8 mouse cellular contexts compared by ENCODE assay signal in the genomic region with DNA sequence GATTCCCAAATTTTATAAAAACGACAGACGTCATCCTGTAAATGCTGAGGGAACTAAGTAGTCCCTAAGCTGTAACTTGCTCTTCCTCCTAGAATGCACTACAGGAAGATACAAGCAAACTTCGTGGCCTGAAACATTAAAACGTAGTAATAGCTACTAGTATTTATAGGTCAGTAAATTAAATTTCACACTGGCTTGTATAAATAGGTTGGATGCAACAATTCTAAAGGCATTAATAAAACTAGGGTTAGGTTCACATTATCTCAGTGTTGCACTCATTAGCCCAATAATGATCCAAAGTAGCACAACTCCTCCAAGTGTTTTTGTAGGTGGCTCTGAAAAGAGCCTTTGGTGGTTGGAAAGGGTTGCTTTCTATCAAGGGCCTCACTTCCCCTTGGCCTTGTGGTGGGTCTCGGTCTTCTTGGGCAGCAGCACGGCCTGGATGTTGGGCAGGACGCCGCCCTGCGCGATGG. TPM values are rescaled to one million over a fixed set of nuclear protein-coding genes. Genes with fewer than 3 reads are reported as not detected.
DNase-seq lines count a peak whose midpoint lies in the region; ATAC-seq lines count a peak whose summit lies in the region.

No protein-coding gene starts in this region.

- H3K4me2 ChIP-seq in neural tube, embryonic 14.5 days (ENCODE audit: low read depth, low read length) = peak overlapping the region; percentile 71

- peaks cover 41% of the 10 kb centered on the region for H3K4me1 ChIP-seq in embryonic facial prominence, embryonic 10.5 days
- H3K4me1 ChIP-seq in limb, embryonic 10.5 days = peaks cover 24% of the 10 kb centered on the region
- H3K4me1 ChIP-seq in neural tube, embryonic 14.5 days (ENCODE audit: control insufficient read depth, insufficient read depth, low read length) = peaks cover 28% of the 10 kb centered on the region

- ATAC-seq in neural tube, embryonic 14.5 days (ENCODE audit: low read depth) = no peak
- no peak for ATAC-seq in activated CD4-positive, CD25-positive, alpha-beta regulatory T cell, adult 4 months

- H3K9ac ChIP-seq in neural tube, embryonic 14.5 days (replicated peaks; ENCODE audit: low read depth, low read length) = peak overlapping the region; percentile 48

- H3K9me3 ChIP-seq in embryonic facial prominence, embryonic 10.5 days = no peaks in the 10 kb centered on the region
- H3K9me3 ChIP-seq in limb, embryonic 10.5 days (replicated peaks) = no peaks in the 10 kb centered on the region
- no peaks in the 10 kb centered on the region for H3K9me3 ChIP-seq in neural tube, embryonic 14.5 days (ENCODE audit: control insufficient read depth, low read length)

- peak overlapping the region; percentile 59 for H3K4me3 ChIP-seq in embryonic facial prominence, embryonic 10.5 days
- peak overlapping the region; percentile 55 for H3K4me3 ChIP-seq in limb, embryonic 10.5 days
- H3K4me3 ChIP-seq in neural tube, embryonic 14.5 days (ENCODE audit: low read depth, low read length) = peak overlapping the region; percentile 38

- peak overlapping the region; percentile 94 for H3K27ac ChIP-seq in embryonic facial prominence, embryonic 10.5 days (replicated peaks)
- peak overlapping the region; percentile 92 for H3K27ac ChIP-seq in limb, embryonic 10.5 days
- peak overlapping the region; percentile 85 for H3K27ac ChIP-seq in neural tube, embryonic 14.5 days (ENCODE audit: low read depth, low read length)

- peak; percentile 57 for DNase-seq in retina, embryonic 14.5 days (ENCODE audit: low spot score)
- no peak for DNase-seq in retina, postnatal 1 day
- no peak for DNase-seq in embryonic facial prominence, embryonic 10.5 days (ENCODE audit: low spot score)
- DNase-seq in limb, embryonic 10.5 days (ENCODE audit: low spot score) = no peak
- DNase-seq in layer of hippocampus, adult 8-10 months (ENCODE audit: low spot score in 2 of 2) = no peak
- DNase-seq in right cerebral cortex, postnatal 36 days (ENCODE audit: low spot score in 2 of 2) = no peak

- 3% methylated on average over 10 of the region's 10 CpGs for WGBS in embryonic facial prominence, embryonic 10.5 days
- WGBS in limb, embryonic 10.5 days = 5% methylated on average over 10 of the region's 10 CpGs
- WGBS in neural tube, embryonic 14.5 days = 2% methylated on average over 10 of the region's 10 CpGs

- no peaks in the 10 kb centered on the region for H3K27me3 ChIP-seq in embryonic facial prominence, embryonic 10.5 days (replicated peaks; ENCODE audit: low read depth, poor library complexity, severe bottlenecking)
- H3K27me3 ChIP-seq in limb, embryonic 10.5 days (ENCODE audit: low read depth, poor library complexity, severe bottlenecking) = no peaks in the 10 kb centered on the region
- no peaks in the 10 kb centered on the region for H3K27me3 ChIP-seq in neural tube, embryonic 14.5 days (ENCODE audit: control insufficient read depth, insufficient read depth, low read length)

- no peaks in the 10 kb centered on the region for H3K36me3 ChIP-seq in embryonic facial prominence, embryonic 10.5 days (replicated peaks)
- H3K36me3 ChIP-seq in limb, embryonic 10.5 days = no peaks in the 10 kb centered on the region
- H3K36me3 ChIP-seq in neural tube, embryonic 14.5 days (ENCODE audit: control insufficient read depth, insufficient read depth, low read length) = no peaks in the 10 kb centered on the region

RNA-seq across cellular contexts. Expression of gene Hist1h2ak, which starts 0.5 kb away (rescaled TPM):
- polyA plus RNA-seq in embryonic facial prominence, embryonic 10.5 days (2016; fragmentation: Nextera tagmentation; extraction: Ambion mirVana) = 18.6 and 21.7 TPM in 2 replicates
- polyA plus RNA-seq in limb, embryonic 10.5 days (2016; fragmentation: Nextera tagmentation; extraction: Ambion mirVana) = 14.3 and 19.6 TPM in 2 replicates
- polyA plus RNA-seq in neural tube, embryonic 14.5 days (2014; fragmentation: Nextera tagmentation; extraction: Ambion mirVana) = 1.4 and 2.9 TPM in 2 replicates
- total RNA-seq in layer of hippocampus, adult 8-10 months (2022) = 10 to 100 TPM in 2 of 4 experiments, 1 to 10 TPM in 2; 8.7 to 11.4 (median 9.8) TPM
- 1 to 10 TPM; 2.5 to 3.5 TPM for polyA plus RNA-seq in activated CD4-positive, CD25-positive, alpha-beta regulatory T cell, adult 4 months (2017; shearing (Covaris generic))

RNA-seq across cellular contexts. Expression of gene Hist1h2bn, which starts 0.8 kb away (rescaled TPM):
- polyA plus RNA-seq in embryonic facial prominence, embryonic 10.5 days (2016; fragmentation: Nextera tagmentation; extraction: Ambion mirVana) = 3.6 and 4.0 TPM in 2 replicates
- 1.4 and 3.8 TPM in 2 replicates for polyA plus RNA-seq in limb, embryonic 10.5 days (2016; fragmentation: Nextera tagmentation; extraction: Ambion mirVana)
- polyA plus RNA-seq in neural tube, embryonic 14.5 days (2014; fragmentation: Nextera tagmentation; extraction: Ambion mirVana) = 1.0 TPM in 1 of 2 replicates, not detected in the other
- total RNA-seq in layer of hippocampus, adult 8-10 months (2022) = 1 to 10 TPM in 3 of 4 experiments, not detected in 1; 6.6 to 9.1 (median 8.4) TPM
- 1 to 10 TPM; 3.3 to 5.0 TPM for polyA plus RNA-seq in activated CD4-positive, CD25-positive, alpha-beta regulatory T cell, adult 4 months (2017; shearing (Covaris generic))

RNA-seq across cellular contexts. Expression of gene Hist1h4k, which starts 2.8 kb away (rescaled TPM):
- 3.9 and 7.1 TPM in 2 replicates for polyA plus RNA-seq in embryonic facial prominence, embryonic 10.5 days (2016; fragmentation: Nextera tagmentation; extraction: Ambion mirVana)
- polyA plus RNA-seq in limb, embryonic 10.5 days (2016; fragmentation: Nextera tagmentation; extraction: Ambion mirVana) = 4.9 TPM in 1 of 2 replicates, not detected in the other
- 1.2 TPM in 1 of 2 replicates, not detected in the other for polyA plus RNA-seq in neural tube, embryonic 14.5 days (2014; fragmentation: Nextera tagmentation; extraction: Ambion mirVana)
- 100 to 1,000 TPM; 228 to 277 (median 247) TPM for total RNA-seq in layer of hippocampus, adult 8-10 months (2022)
- polyA plus RNA-seq in activated CD4-positive, CD25-positive, alpha-beta regulatory T cell, adult 4 months (2017; shearing (Covaris generic)) = 1 to 10 TPM; 4.8 to 6.3 TPM

RNA-seq across cellular contexts. Expression of gene Hist1h4j, which starts 18.2 kb away (rescaled TPM):
- 0.93 and 1.3 TPM in 2 replicates for polyA plus RNA-seq in embryonic facial prominence, embryonic 10.5 days (2016; fragmentation: Nextera tagmentation; extraction: Ambion mirVana)
- 0.92 and 1.6 TPM in 2 replicates for polyA plus RNA-seq in limb, embryonic 10.5 days (2016; fragmentation: Nextera tagmentation; extraction: Ambion mirVana)
- polyA plus RNA-seq in neural tube, embryonic 14.5 days (2014; fragmentation: Nextera tagmentation; extraction: Ambion mirVana) = 0.37 and 0.75 TPM in 2 replicates
- 10 to 100 TPM; 11.6 to 17.1 (median 13.7) TPM for total RNA-seq in layer of hippocampus, adult 8-10 months (2022)
- polyA plus RNA-seq in activated CD4-positive, CD25-positive, alpha-beta regulatory T cell, adult 4 months (2017; shearing (Covaris generic)) = under 1 TPM in 1 of 2 experiments, not detected in 1; 0.61 TPM

RNA-seq across cellular contexts. Expression of gene Hist1h1b, which starts 27.3 kb away (rescaled TPM):
- polyA plus RNA-seq in embryonic facial prominence, embryonic 10.5 days (2016; fragmentation: Nextera tagmentation; extraction: Ambion mirVana) = 34.8 and 36.2 TPM in 2 replicates
- polyA plus RNA-seq in limb, embryonic 10.5 days (2016; fragmentation: Nextera tagmentation; extraction: Ambion mirVana) = 33.1 and 40.9 TPM in 2 replicates
- polyA plus RNA-seq in neural tube, embryonic 14.5 days (2014; fragmentation: Nextera tagmentation; extraction: Ambion mirVana) = 0.68 and 1.3 TPM in 2 replicates
- 1 to 10 TPM; 3.8 to 6.5 (median 5.9) TPM for total RNA-seq in layer of hippocampus, adult 8-10 months (2022)
- 10 to 100 TPM; 28.3 to 35.3 TPM for polyA plus RNA-seq in activated CD4-positive, CD25-positive, alpha-beta regulatory T cell, adult 4 months (2017; shearing (Covaris generic))
